Mouse (Mus musculus) liver, embryonic 15.5 days (tissue): Measurements from ENCODE around the gene Stac2. TPM values are rescaled to one million over a fixed set of nuclear protein-coding genes. Genes with fewer than 3 reads are reported as not detected.

Experiments
- ATAC-seq: fragments of 200-750 bp; cut with Nextera tagmentation; 2 replicates; pipeline ENCODE4 v1.8.0; 2017; ENCODE audit warnings: moderate number of reproducible peaks, mild to moderate bottlenecking, moderate library complexity; ENCODE audit not compliant: insufficient read depth
- H3K27ac ChIP-seq: fragments of 300-500 bp; sonication (generic); replicated peaks from 2 replicates; pipeline ENCODE4 v1.5.1; 2015; ENCODE audit warnings: mild to moderate bottlenecking, inconsistent platforms
- H3K27me3 ChIP-seq: fragments of 300-500 bp; sonication (generic); 2 replicates; pipeline ENCODE4 v1.6.1; 2015; ENCODE audit warnings: mild to moderate bottlenecking, inconsistent platforms
- H3K36me3 ChIP-seq: fragments of 300-500 bp; sonication (generic); replicated peaks from 2 replicates; pipeline ENCODE4 v1.6.1; 2015; ENCODE audit warnings: moderate library complexity, mild to moderate bottlenecking, inconsistent platforms
- H3K4me1 ChIP-seq: fragments of 300-500 bp; sonication (generic); replicated peaks from 2 replicates; pipeline ENCODE4 v1.6.1; 2015; ENCODE audit warnings: inconsistent platforms
- H3K4me2 ChIP-seq: fragments of 300-500 bp; sonication (generic); 2 replicates; pipeline ENCODE4 v1.6.1; 2015; ENCODE audit warnings: moderate library complexity, mild to moderate bottlenecking, inconsistent platforms
- H3K4me3 ChIP-seq: fragments of 300-500 bp; sonication (generic); replicated peaks from 2 replicates; pipeline ENCODE4 v1.5.1; 2015; ENCODE audit warnings: mild to moderate bottlenecking, inconsistent platforms
- H3K9ac ChIP-seq: fragments of 300-500 bp; sonication (generic); 2 replicates; pipeline ENCODE4 v1.6.1; 2015; ENCODE audit warnings: moderate library complexity, mild to moderate bottlenecking, inconsistent platforms
- H3K9me3 ChIP-seq: fragments of 300-500 bp; sonication (generic); replicated peaks from 2 replicates; pipeline ENCODE4 v1.6.1; 2016; ENCODE audit warnings: inconsistent platforms
- WGBS: fragments of 180-500 bp; shearing (Covaris S2); methylation state at CpG from one replicate; pipeline ENCODE4 v1.1.7; 2015; ENCODE audit warnings: mixed read lengths; ENCODE audit not compliant: insufficient replicate concordance; 5-methylcytosine and 5-hydroxymethylcytosine counted together
- polyA plus RNA-seq: library from polyadenylated mRNA; unstranded; fragments of >200 nt; fragmentation: Nextera tagmentation; extraction: Ambion mirVana; gene quantifications from 2 replicates; pipeline ENCODE4 v1.2.1, GENCODE M21; 2015

Stac2 gene
- polyA plus RNA-seq, 1 experiment from 2014 or later, result 0.06 TPM

DNA sequence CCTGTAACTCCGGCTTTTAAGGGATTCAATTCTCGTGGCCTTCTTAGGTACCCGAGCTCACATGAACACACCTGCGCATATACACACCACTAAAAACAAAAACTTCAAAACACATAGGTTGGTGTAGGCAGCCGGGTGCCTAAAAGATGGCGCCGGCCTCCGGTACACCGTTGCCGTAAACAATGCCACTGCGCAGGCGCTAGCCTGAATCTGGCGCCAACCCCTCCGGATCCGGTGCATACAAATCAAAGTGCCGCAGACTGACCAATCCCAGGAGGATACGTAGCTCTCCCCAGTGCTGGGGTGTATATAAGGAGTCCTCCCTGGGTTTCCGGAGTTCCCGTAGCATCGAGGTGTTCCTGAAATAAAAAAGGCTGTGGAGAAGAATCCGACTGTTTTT lies 14.0 kb upstream of the Stac2 start:
- Histone ChIP-seq H3K27ac (no peak overlapping the region), H3K4me1 (no peaks in the 10 kb centered on the region), H3K9ac (no peak overlapping the region), H3K4me2 (no peak overlapping the region), H3K9me3 (no peaks in the 10 kb centered on the region), H3K27me3 (no peaks in the 10 kb centered on the region), H3K36me3 (no peaks in the 10 kb centered on the region), H3K4me3 (no peak overlapping the region)
- 85% methylated on average over 21 of the region's 21 CpGs for WGBS
- ATAC-seq, result no peak

DNA sequence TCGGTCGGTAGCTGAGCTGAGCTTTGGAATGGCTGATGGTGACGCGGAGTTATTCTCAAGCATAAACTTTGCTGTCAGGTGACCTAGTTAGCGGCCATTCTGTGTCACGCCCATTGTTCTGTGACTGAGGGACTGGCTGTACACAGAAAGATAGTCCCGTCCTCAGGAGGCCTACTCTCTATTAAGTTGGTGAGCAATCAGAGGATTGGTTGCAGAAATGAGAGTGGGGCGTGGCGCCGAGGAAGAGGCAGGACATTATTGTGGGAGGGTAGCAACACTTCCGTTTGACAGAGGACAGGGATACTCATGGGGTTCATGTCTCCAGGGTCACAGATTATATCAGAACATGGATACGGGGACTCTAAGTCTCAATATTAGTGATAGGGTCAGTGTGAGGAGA lies 12.9 kb upstream of the Stac2 start:
- no peaks in the 10 kb centered on the region for H3K27me3 ChIP-seq
- ATAC-seq, result no peak
- no peak overlapping the region for H3K27ac ChIP-seq
- WGBS, result 77% methylated on average over 12 of the region's 12 CpGs
- no peak overlapping the region for H3K4me2 ChIP-seq
- H3K36me3 ChIP-seq, result no peaks in the 10 kb centered on the region
- H3K4me1 ChIP-seq, result no peaks in the 10 kb centered on the region
- no peak overlapping the region for H3K9ac ChIP-seq
- H3K9me3 ChIP-seq, result no peaks in the 10 kb centered on the region
- no peak overlapping the region for H3K4me3 ChIP-seq

DNA sequence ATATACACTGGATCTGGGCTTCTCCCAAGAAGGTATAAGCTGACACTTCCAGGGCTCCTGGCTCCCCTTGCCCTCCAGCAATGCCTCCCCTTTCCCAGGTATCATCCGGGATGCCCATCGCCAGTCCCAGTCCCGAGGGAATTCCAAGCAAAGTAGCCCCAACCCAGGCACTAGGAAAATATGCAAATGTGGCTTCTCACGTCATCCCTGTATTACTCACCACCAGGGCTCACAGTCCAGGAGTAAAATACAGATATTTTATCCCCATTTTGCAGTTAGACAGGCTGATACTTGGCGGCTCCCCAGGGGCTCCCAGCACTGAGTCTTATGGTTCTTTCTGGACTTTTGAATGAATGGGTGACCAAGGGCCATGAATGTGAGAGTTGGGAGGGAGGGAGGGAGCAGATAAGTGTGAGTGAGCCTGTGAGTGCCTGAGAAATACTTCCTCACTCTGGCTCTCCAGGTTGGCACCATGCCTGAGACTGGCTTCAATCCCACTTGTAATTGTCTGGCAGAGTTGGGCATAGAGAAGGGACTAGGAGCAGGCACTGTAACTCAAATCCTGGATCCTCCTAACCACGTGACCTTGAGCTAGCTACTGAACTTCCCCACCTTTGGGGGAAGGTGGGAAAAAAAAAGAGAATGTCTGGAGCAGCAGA lies 8.8 kb upstream of the Stac2 start:
- Histone ChIP-seq H3K36me3 (no peaks in the 10 kb centered on the region), H3K9ac (no peak overlapping the region), H3K27ac (no peak overlapping the region), H3K27me3 (peaks cover 25% of the 10 kb centered on the region), H3K4me2 (no peak overlapping the region), H3K9me3 (no peaks in the 10 kb centered on the region), H3K4me3 (no peak overlapping the region), H3K4me1 (no peaks in the 10 kb centered on the region)
- 44% methylated on average over 6 of the region's 6 CpGs for WGBS
- ATAC-seq, result no peak

DNA sequence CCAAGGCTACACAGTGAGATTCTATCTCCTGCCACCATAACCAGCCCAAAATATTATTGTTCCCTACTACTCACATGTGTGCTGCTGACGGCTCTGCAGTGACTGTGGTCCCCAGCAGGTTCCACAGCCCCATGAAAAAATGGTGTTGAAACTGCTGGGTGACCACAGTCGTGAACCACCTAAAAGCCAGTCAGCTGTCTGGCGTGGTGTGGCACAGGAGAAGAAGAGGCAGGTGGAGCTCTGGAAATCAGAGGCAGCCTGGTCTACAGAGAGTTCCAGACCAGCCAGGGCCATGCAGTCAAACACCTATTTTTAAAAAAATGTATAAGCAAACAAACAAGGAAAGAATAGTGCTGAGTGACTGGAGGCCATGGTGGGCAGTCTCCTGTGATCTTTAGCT lies 8.2 kb upstream of the Stac2 start:
- Histone ChIP-seq H3K4me2 (no peak overlapping the region), H3K27ac (no peak overlapping the region), H3K27me3 (peaks cover 31% of the 10 kb centered on the region), H3K9ac (no peak overlapping the region), H3K9me3 (no peaks in the 10 kb centered on the region), H3K4me3 (no peak overlapping the region), H3K36me3 (no peaks in the 10 kb centered on the region), H3K4me1 (no peaks in the 10 kb centered on the region)
- 39% methylated on average over 3 of the region's 3 CpGs for WGBS
- ATAC-seq, result no peak

DNA sequence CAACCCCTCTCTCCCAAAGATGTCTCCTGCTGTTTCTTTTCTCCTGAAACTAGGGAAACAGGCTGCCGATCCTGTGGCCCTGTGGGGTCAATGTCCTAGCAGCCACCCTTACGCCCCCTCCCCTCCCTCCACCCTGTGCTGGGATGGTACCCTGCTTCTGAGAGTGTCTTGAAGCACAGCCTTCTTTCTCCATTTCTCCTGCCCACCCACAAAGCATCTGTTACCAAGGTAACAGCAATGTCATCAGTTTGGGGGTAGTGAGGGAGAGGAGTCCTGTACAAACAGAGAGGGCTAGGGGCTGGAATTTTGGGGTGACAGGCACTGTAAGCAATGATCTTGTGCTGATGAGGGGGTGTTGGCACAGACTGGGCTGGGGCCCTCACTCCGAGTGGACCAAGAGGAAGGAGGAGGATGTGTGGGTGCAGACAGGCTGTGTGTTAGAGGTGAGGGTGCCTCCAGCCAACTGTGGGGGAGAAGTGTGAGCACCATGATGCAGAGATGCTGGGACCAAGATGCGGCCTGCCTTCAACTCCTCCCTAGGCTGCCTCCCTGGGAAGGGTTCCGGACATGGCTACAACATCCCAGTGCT lies 6.9 kb upstream of the Stac2 start:
- ATAC-seq, result no peak
- 61% methylated on average over 5 of the region's 5 CpGs for whole genome bisulfite sequencing
- no peak overlapping the region for H3K4me2 ChIP-seq
- H3K4me3 ChIP-seq, result no peak overlapping the region
- H3K27me3 ChIP-seq, result peaks cover 40% of the 10 kb centered on the region
- H3K9me3 ChIP-seq, result no peaks in the 10 kb centered on the region
- no peaks in the 10 kb centered on the region for H3K36me3 ChIP-seq
- H3K9ac ChIP-seq, result no peak overlapping the region
- H3K27ac ChIP-seq, result no peak overlapping the region
- no peaks in the 10 kb centered on the region for H3K4me1 ChIP-seq

DNA sequence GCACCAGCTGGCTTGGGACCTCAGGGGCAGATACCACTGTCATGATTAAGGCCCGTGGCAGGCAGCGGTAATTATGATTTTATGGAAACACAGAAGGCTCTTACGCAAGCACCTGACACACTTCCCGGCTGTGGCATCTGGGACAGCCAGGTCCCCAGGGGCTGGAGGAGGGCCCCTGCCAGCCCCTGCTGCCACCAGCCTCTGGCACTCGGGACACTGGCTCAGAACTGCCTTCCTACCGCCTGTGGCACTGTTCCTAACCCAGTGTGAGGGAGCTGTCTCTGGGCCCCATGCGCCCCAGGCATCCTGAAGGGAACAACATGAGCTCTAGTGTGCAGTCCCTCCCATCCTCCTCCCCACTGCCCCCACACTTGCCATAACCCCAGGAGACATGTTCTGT lies 6.4 kb upstream of the Stac2 start:
- no peak overlapping the region for H3K27ac ChIP-seq
- WGBS, result 63% methylated on average over 7 of the region's 7 CpGs
- no peaks in the 10 kb centered on the region for H3K4me1 ChIP-seq
- no peak overlapping the region for H3K9ac ChIP-seq
- H3K36me3 ChIP-seq, result no peaks in the 10 kb centered on the region
- H3K9me3 ChIP-seq, result no peaks in the 10 kb centered on the region
- ATAC-seq, result no peak
- H3K4me3 ChIP-seq, result no peak overlapping the region
- H3K4me2 ChIP-seq, result no peak overlapping the region
- peaks cover 45% of the 10 kb centered on the region for H3K27me3 ChIP-seq

DNA sequence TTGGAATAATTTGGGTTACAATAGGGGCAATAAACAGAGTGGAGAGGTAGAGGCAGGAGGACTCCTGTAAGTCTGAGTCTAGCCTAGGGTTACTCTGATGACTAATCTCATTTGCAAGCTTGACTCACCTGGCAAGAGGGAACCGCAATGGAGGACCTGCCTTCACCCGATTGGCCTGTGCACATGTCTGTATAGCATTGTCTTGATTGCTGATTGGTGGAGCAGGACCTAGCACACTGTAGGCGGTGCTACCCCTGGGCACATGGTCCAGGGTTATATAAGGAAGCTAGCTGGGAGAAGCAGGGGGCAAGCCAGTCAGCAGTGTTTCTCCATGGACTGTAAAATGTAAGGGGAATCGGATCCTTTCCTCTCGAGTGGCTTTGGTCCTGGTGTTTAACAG lies 4.7 kb upstream of the Stac2 start:
- ATAC-seq, result no peak

DNA sequence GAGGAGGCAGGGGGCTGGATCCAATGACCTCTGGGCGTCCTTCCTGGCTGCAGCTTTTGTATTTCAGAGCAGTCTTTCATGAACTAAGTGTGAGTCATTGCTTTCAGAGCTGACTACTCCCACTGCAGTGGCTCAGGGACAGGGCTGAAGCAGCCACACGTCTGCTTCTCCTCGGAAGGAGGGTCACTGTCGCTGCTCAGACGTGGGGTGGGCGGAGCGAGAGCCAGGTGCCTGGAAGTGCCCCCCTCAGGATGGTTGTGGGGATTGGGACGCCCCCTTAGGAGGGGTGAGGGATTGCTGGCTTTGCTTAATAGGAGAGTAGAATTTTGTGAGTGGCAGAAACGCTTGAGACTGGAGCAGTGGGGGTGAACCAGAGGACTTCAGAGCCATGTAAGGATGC lies 4.2 kb upstream of the Stac2 start:
- H3K27me3 ChIP-seq, result peaks cover 65% of the 10 kb centered on the region
- H3K4me3 ChIP-seq, result no peak overlapping the region
- H3K27ac ChIP-seq, result no peak overlapping the region
- H3K4me2 ChIP-seq, result no peak overlapping the region
- ATAC-seq, result no peak
- no peaks in the 10 kb centered on the region for H3K9me3 ChIP-seq
- H3K4me1 ChIP-seq, result peaks cover 6% of the 10 kb centered on the region; the same call in 1 of the 2 replicates
- no peaks in the 10 kb centered on the region for H3K36me3 ChIP-seq
- H3K9ac ChIP-seq, result no peak overlapping the region
- WGBS, result 26% methylated on average over 9 of the region's 9 CpGs

More for the DNA sequence above, 4.7 kb upstream of the Stac2 start:
- Histone ChIP-seq H3K27ac (no peak overlapping the region), H3K36me3 (no peaks in the 10 kb centered on the region), H3K4me2 (no peak overlapping the region), H3K4me3 (no peak overlapping the region), H3K4me1 (peaks cover under 1% of the 10 kb centered on the region; the same call in 1 of the 2 replicates), H3K9me3 (no peaks in the 10 kb centered on the region), H3K27me3 (peaks cover 60% of the 10 kb centered on the region), H3K9ac (no peak overlapping the region)
- 65% methylated on average over 5 of the region's 5 CpGs for WGBS

DNA sequence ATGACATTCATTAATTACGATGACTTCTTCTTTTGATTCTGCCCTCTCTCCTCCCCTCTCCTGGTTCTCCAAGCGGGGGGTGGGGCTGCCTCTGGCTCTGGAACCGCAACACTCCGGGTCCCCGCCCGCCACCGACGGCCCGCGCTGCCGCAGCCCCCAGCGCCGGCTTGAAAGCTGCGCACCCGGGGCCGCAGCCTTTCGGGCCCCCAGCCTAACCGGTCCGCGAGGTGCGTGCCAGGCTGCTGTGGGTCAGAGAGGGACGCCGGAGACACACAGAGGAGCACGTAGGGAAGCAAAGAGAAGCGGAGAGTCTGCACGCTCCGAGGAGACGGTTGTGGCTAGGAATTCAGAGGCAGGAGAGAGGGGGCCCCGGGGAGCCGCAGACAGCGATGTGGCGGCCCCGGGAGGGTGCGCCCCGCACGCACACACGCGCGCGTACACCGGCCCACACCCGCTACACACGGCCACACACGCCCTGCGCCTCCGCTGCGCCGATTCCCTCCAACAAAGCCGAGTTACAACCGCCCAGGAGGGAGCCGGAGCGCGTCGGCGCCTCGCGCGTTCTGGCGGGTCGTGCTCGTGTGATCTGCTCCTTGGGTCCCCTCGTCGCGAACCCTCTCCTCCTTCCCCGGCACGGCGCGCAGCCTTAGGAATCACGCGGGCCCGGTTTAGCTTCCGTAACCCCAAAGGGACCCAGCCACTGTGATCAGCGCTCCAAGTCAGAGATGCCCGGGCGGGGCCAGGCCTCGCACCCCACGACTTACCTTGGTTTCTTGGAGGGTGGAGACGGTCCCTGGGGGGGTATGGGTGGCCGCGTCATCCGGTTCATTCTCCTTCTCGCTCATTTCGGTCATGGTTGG lies 903 bp downstream of the Stac2 start:
- no peak overlapping the region for H3K9ac ChIP-seq
- no peak for ATAC-seq

DNA sequence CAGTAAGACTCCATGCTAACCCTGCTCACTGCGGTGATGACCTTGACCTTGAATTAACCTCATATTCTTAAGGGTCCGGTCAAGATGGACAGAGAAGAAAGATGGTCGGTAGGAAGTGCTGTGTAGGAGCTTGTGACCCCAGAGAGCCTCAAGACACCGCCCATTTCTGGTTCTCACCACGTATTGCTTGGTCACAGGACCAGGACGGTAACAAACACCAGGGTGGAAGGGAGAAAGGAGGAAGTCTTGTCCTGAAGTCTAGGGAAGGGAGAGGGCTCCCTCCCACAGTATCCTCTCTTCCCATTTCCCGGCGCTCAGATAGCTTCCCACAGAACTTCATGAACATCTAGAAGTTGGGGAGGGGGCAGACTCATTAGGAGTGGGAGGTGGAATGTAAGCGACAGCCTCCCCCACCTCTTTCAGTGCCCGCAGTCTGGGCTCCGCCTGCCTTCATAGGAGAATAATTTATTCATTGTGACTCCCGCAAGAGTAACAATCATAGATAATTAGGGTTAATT lies 1.6 kb downstream of the Stac2 start:
- Histone ChIP-seq H3K27ac (no peak overlapping the region), H3K9me3 (no peaks in the 10 kb centered on the region), H3K4me3 (0 out of 2 replicates have a peak overlapping the region, but pooled peaks have one; percentile 31), H3K4me2 (0 out of 2 replicates have a peak overlapping the region, but pooled peaks have one; percentile 50), H3K27me3 (peaks cover 89% of the 10 kb centered on the region), H3K9ac (no peak overlapping the region), H3K36me3 (no peaks in the 10 kb centered on the region), H3K4me1 (peaks cover 10% of the 10 kb centered on the region; the same call in 1 of the 2 replicates)
- WGBS, result 6% methylated on average over 12 of the region's 12 CpGs
- ATAC-seq, result no peak

More for the DNA sequence above, 903 bp downstream of the Stac2 start:
- H3K36me3 ChIP-seq, result no peaks in the 10 kb centered on the region
- H3K27me3 ChIP-seq, result peaks cover 94% of the 10 kb centered on the region
- no peaks in the 10 kb centered on the region for H3K9me3 ChIP-seq
- no peak overlapping the region for H3K27ac ChIP-seq
- 2% methylated on average over 83 of the region's 83 CpGs for WGBS
- peak overlapping the region; percentile 31 for H3K4me3 ChIP-seq
- peak overlapping the region; percentile 50 for H3K4me2 ChIP-seq
- peaks cover 10% of the 10 kb centered on the region; the same call in 1 of the 2 replicates for H3K4me1 ChIP-seq

DNA sequence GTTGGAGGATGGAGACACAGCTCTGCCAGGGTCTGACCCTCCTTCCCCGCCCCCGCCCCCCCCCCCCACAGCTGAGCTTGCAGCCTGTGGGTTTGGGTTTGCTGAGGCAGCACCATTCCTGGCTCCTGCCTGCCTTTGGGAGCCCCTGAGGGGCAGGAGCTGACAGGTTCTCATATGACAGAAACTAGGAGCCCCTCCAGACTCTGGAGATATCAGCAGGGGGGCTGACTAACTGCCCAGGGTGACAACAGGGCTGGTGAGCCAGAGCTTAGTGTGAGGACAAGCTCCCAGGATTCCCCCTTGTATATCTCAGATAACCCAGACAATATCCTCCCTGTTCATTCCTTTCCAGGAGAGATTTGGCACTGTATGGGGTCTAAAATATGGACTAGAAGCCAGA lies 2.3 kb downstream of the Stac2 start:
- no peaks in the 10 kb centered on the region for H3K36me3 ChIP-seq
- H3K9me3 ChIP-seq, result no peaks in the 10 kb centered on the region
- peaks cover 85% of the 10 kb centered on the region for H3K27me3 ChIP-seq
- no peak overlapping the region for H3K27ac ChIP-seq
- no peak for ATAC-seq
- H3K4me1 ChIP-seq, result peaks cover 10% of the 10 kb centered on the region; the same call in 1 of the 2 replicates
- H3K4me2 ChIP-seq, result no peak overlapping the region
- no peak overlapping the region for H3K9ac ChIP-seq
- 13% methylated on average over 2 of the region's 2 CpGs for WGBS
- H3K4me3 ChIP-seq, result no peak overlapping the region
